Mouse (Mus musculus): ENCODE results near the gene Exosc10. TPM values are rescaled to one million over a fixed set of nuclear protein-coding genes. Genes with fewer than 3 reads are reported as not detected.

The Exosc10 gene
- total and polyA plus RNA-seq, 3 experiments: 21.9 to 39.6 (median 38.7) TPM

DNA sequence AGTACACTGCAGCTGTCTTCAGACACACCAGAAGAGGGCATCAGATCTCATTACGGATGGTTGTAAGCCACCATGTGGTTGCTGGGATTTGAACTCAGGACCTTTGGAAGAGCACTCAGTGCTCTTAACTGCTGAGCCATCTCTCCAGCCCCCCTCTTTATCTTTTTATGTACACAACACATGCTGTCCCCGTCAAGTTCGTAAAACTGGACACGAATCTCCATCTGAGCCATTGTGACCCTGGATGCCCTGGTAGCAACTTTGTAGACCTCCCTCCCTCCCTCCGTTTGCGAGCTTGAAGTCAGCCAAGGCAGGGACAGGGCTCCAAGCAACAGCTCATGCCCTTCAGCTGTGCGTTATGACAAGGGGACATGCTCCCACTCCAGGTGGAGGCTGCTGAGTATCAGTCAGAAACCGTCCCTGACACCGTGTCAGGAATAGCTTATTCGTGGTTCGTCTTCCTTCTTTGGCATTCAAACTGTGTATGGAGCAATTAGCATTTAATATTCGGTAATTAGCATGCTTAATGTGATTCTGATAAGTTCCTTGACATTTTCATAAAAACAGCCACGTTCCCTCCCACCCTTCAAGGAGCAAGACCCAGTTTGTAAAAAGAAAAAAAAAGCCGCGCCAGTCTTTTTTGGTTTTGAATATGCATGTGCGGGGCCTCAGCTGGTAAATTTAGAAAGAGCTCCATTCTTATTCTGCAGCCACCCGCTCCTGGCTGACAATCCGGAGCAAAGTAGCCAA, 32.4 kb downstream of the Exosc10 start:
- Histone ChIP-seq H3K27ac (peak overlapping the region; percentile 75), H3K4me3 (peak overlapping the region; percentile 92)
- intact Hi-C loops (cut with DNase I): loop anchor here (2.0 kb wide), 1 partner anchor 32 kb away; the partner anchor contains the start of gene Exosc10

DNA sequence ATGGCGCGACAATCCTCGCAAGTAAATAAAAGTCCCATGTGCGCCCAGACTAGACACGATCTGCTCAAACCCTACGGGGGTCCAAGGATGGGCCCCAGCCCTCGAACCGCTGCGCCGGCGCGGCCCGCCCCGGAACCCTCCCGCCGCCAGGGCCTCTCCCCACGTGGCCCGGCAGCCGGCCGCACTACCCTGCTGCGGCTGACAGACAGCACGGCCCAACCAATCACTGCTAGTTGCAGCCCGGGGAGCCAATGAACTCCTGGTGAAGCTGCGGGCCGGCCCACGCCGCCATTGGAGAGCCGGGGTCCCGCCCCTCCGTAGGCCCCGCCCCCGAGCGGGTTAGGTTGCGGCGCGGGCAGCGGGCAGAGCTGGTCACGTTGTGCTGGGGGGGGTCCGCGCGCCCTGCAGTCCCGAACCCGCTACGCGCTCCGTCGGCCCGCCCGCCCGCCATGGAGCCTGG, 33.0 kb downstream of the Exosc10 start, which contains the start of gene Srm:
Gene Srm (plus strand): TSS at position 333 of the 460 bp plus-strand sequence.
- H3K27me3 ChIP-seq (ENCODE audit: control insufficient read depth, insufficient read depth, low read length): no peaks in the 10 kb centered on the region
- intact Hi-C loops (cut with DNase I): loop anchor here (2.0 kb wide), 1 partner anchor 32 kb away; the partner anchor contains the start of gene Exosc10
- H3K4me3 ChIP-seq: peak within 1 kb of the TSS; percentile 92
- H3K27ac ChIP-seq: peak within 1 kb of the TSS; percentile 78
- WGBS: 1% methylated on average over 43 of the region's 50 CpGs
- peak; percentile 48; the same call in 1 of the 2 replicates for TF ChIP-seq POLR2A (IDR thresholded peaks at IDR 0.05; ENCODE audit: insufficient read depth, low read depth, low read length)
- no peak for TF ChIP-seq EP300 (IDR thresholded peaks at IDR 0.05; ENCODE audit: insufficient read depth, low read depth, low read length)
- 0 out of 2 replicates have a peak, but pooled peaks have one; percentile 9 for TF ChIP-seq CTCF (IDR thresholded peaks at IDR 0.05)
- H3K9ac ChIP-seq (ENCODE audit: low read depth, low read length): peak within 1 kb of the TSS; percentile 95
- peak; percentile 98 to 99 for DNase-seq
- no peaks in the 10 kb centered on the region for H3K36me3 ChIP-seq (ENCODE audit: control insufficient read depth, insufficient read depth, low read length)
- H3K79me2 ChIP-seq (replicated peaks; ENCODE audit: control insufficient read depth, insufficient read depth, low read length): peaks cover 4% of the 10 kb centered on the region; the same call in 1 of the 2 replicates
- H3K4me1 ChIP-seq (ENCODE audit: control insufficient read depth, insufficient read depth, low read length): peaks cover 3% of the 10 kb centered on the region

More for the DNA sequence above, 32.4 kb downstream of the Exosc10 start:
- no peaks in the 10 kb centered on the region for H3K27me3 ChIP-seq (ENCODE audit: control insufficient read depth, insufficient read depth, low read length)
- TF ChIP-seq POLR2A (IDR thresholded peaks at IDR 0.05; ENCODE audit: insufficient read depth, low read depth, low read length): no peak
- 0 out of 2 replicates have a peak, but pooled peaks have one; percentile 3 for TF ChIP-seq CTCF (IDR thresholded peaks at IDR 0.05)
- no peak for TF ChIP-seq EP300 (IDR thresholded peaks at IDR 0.05; ENCODE audit: insufficient read depth, low read depth, low read length)
- 4% methylated on average over 18 of the region's 18 CpGs for WGBS
- no peaks in the 10 kb centered on the region for H3K36me3 ChIP-seq (ENCODE audit: control insufficient read depth, insufficient read depth, low read length)
- peak overlapping the region; percentile 74 for H3K9ac ChIP-seq (ENCODE audit: low read depth, low read length)
- peaks cover 3% of the 10 kb centered on the region for H3K4me1 ChIP-seq (ENCODE audit: control insufficient read depth, insufficient read depth, low read length)
- DNase-seq: peak; percentile 17 to 39
- peaks cover 4% of the 10 kb centered on the region; the same call in 1 of the 2 replicates for H3K79me2 ChIP-seq (replicated peaks; ENCODE audit: control insufficient read depth, insufficient read depth, low read length)

DNA sequence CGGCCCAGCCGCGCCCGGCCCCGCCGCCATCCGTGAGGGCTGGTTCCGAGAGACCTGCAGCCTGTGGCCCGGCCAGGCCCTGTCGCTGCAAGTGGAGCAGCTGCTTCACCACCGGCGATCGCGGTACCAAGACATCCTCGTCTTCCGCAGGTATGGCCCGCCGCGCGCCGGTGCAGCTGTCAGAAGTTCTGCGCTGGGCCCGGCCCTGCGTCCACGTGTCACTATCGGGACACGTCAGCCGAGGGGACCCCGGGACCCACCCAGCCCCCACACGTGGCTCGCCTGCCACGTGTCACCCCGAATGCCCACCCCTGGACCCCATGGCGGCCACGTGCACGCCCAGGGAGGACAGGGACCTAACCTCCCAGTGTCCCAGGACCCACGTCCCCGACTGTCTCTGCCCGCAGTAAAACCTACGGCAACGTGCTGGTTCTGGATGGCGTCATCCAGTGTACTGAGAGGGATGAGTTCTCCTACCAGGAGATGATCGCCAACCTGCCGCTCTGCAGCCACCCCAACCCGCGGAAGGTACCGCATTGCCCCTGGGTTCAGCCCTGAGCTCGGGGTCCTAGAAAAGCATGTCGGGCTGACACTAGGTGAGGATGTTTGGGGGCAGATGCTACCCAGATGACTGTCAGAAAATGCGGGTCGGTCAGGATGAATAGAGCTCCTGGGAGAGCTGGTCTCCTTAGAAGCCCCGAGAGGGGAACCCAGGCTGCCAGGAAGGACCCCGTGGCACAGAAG, 33.6 kb downstream of the Exosc10 start:
- Histone ChIP-seq H3K9ac (ENCODE audit: low read depth, low read length) (peak overlapping the region; percentile 95), H3K4me3 (peak overlapping the region; percentile 92), H3K36me3 (ENCODE audit: control insufficient read depth, insufficient read depth, low read length) (no peaks in the 10 kb centered on the region), H3K79me2 (replicated peaks; ENCODE audit: control insufficient read depth, insufficient read depth, low read length) (peaks cover 4% of the 10 kb centered on the region; the same call in 1 of the 2 replicates), H3K27me3 (ENCODE audit: control insufficient read depth, insufficient read depth, low read length) (no peaks in the 10 kb centered on the region), H3K4me1 (ENCODE audit: control insufficient read depth, insufficient read depth, low read length) (peaks cover 3% of the 10 kb centered on the region), H3K27ac (peak overlapping the region; percentile 78)
- no peak for DNase-seq
- TF ChIP-seq CTCF (IDR thresholded peaks at IDR 0.05): no peak
- TF ChIP-seq EP300 (IDR thresholded peaks at IDR 0.05; ENCODE audit: insufficient read depth, low read depth, low read length): no peak
- TF ChIP-seq POLR2A (IDR thresholded peaks at IDR 0.05; ENCODE audit: insufficient read depth, low read depth, low read length): no peak
- intact Hi-C loops (cut with DNase I): loop anchor here (2.0 kb wide), 1 partner anchor 33 kb away; the partner anchor contains the start of gene Exosc10
- WGBS: under 1% methylated on average over 50 of the region's 53 CpGs

DNA sequence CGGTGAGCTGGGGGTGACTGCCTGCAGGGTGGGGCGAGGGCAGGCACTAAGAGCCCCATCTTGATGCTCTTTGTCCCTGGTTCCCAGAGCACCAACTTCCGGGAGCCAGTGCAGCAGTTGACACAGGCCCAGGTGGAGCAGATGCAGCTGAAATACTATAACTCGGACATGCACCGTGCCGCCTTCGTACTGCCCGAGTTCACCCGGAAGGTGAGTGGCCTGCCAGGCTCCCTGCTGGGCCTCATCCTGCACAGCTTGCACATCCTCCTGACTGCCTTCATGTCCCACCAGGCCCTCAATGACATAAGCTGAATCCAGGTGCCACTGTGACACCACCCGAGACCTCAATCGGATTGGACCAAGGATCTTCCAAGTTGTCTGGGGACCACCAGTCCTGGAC, 35.8 kb downstream of the Exosc10 start:
- TF ChIP-seq CTCF (IDR thresholded peaks at IDR 0.05) (no peak), EP300 (IDR thresholded peaks at IDR 0.05; ENCODE audit: insufficient read depth, low read depth, low read length) (no peak), POLR2A (IDR thresholded peaks at IDR 0.05; ENCODE audit: insufficient read depth, low read depth, low read length) (no peak)
- H3K79me2 ChIP-seq (replicated peaks; ENCODE audit: control insufficient read depth, insufficient read depth, low read length): peaks cover 4% of the 10 kb centered on the region; the same call in 1 of the 2 replicates
- WGBS: 96% methylated on average over 11 of the region's 11 CpGs
- no peaks in the 10 kb centered on the region for H3K36me3 ChIP-seq (ENCODE audit: control insufficient read depth, insufficient read depth, low read length)
- intact Hi-C loops (cut with DNase I): no loop called here
- H3K4me1 ChIP-seq (ENCODE audit: control insufficient read depth, insufficient read depth, low read length): peaks cover 3% of the 10 kb centered on the region
- no peaks in the 10 kb centered on the region for H3K27me3 ChIP-seq (ENCODE audit: control insufficient read depth, insufficient read depth, low read length)
- no peak overlapping the region for H3K27ac ChIP-seq
- no peak overlapping the region for H3K9ac ChIP-seq (ENCODE audit: low read depth, low read length)
- no peak for DNase-seq
- no peak overlapping the region for H3K4me3 ChIP-seq

DNA sequence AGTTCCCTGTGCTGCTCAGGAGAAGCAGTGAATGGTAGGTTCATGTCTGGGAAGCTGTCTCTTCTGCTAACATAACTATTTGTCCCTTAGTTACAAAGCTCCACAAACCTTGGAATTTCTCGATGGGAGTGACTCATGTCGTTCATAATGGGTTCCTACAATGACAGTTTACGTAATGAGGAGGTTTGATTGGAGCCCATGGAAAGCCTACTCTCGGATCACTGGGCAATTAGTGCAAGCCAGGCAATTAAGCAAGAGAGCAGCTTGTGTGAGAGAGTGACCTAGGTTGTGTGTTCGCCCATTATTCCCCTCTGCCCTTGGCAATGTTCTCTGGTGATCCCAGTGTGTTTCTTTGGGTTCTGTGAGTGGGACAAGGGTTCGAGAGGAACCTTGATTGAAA, 37.7 kb downstream of the Exosc10 start:
- Histone ChIP-seq H3K27ac (no peak overlapping the region), H3K9ac (ENCODE audit: low read depth, low read length) (no peak overlapping the region), H3K79me2 (replicated peaks; ENCODE audit: control insufficient read depth, insufficient read depth, low read length) (peaks cover 4% of the 10 kb centered on the region; the same call in 1 of the 2 replicates), H3K4me3 (no peak overlapping the region), H3K36me3 (ENCODE audit: control insufficient read depth, insufficient read depth, low read length) (no peaks in the 10 kb centered on the region), H3K4me1 (ENCODE audit: control insufficient read depth, insufficient read depth, low read length) (no peaks in the 10 kb centered on the region), H3K27me3 (ENCODE audit: control insufficient read depth, insufficient read depth, low read length) (no peaks in the 10 kb centered on the region)
- intact Hi-C loops (cut with DNase I): no loop called here
- WGBS: 90% methylated on average over 6 of the region's 6 CpGs
- DNase-seq: no peak
- TF ChIP-seq EP300 (IDR thresholded peaks at IDR 0.05; ENCODE audit: insufficient read depth, low read depth, low read length) (no peak), POLR2A (IDR thresholded peaks at IDR 0.05; ENCODE audit: insufficient read depth, low read depth, low read length) (no peak), CTCF (IDR thresholded peaks at IDR 0.05) (no peak)

Data from heart, adult 2 months (tissue).